Mouse (Mus musculus) hindbrain, embryonic 13.5 days (tissue): ENCODE results near the gene Smgc. TPM values are rescaled to one million over a fixed set of nuclear protein-coding genes. Genes with fewer than 3 reads are reported as not detected.
"Not testable (repeated sequence)": the region's sequence is repeated elsewhere in the genome, so short reads cannot be mapped to it uniquely, and the experiment has no call there.

Experiments used
- ATAC-seq: fragments of 200-750 bp; cut with Nextera tagmentation; 2 replicates; pipeline ENCODE4 v1.8.0; 2017; ENCODE audit warnings: moderate TSS enrichment; ENCODE audit not compliant: low FRiP score
- H3K27ac ChIP-seq: fragments of 300-500 bp; sonication (generic); 2 replicates; pipeline ENCODE4 v1.5.1; 2015; ENCODE audit warnings: inconsistent platforms, mild to moderate bottlenecking, moderate library complexity
- H3K27me3 ChIP-seq: fragments of 300-500 bp; sonication (generic); 2 replicates; pipeline ENCODE4 v1.6.1; 2015; ENCODE audit warnings: mild to moderate bottlenecking, inconsistent platforms
- H3K36me3 ChIP-seq: fragments of 300-500 bp; sonication (generic); 2 replicates; pipeline ENCODE4 v1.6.1; 2015; ENCODE audit warnings: mild to moderate bottlenecking, inconsistent platforms
- H3K4me1 ChIP-seq: fragments of 300-500 bp; sonication (generic); replicated peaks from 2 replicates; pipeline ENCODE4 v1.6.1; 2015; ENCODE audit warnings: inconsistent platforms
- H3K4me2 ChIP-seq: fragments of 300-500 bp; sonication (generic); 2 replicates; pipeline ENCODE4 v1.6.1; 2015; ENCODE audit warnings: inconsistent platforms, mild to moderate bottlenecking, moderate library complexity
- H3K4me3 ChIP-seq: fragments of 300-500 bp; sonication (generic); 2 replicates; pipeline ENCODE4 v1.5.1; 2015; ENCODE audit warnings: mild to moderate bottlenecking, inconsistent platforms
- H3K9ac ChIP-seq: fragments of 300-500 bp; sonication (generic); 2 replicates; pipeline ENCODE4 v1.6.1; 2015; ENCODE audit warnings: mild to moderate bottlenecking, inconsistent platforms
- H3K9me3 ChIP-seq: fragments of 300-500 bp; sonication (generic); 2 replicates; pipeline ENCODE4 v1.6.1; 2016; ENCODE audit warnings: inconsistent platforms
- WGBS: fragments of 180-500 bp; shearing (Covaris S2); methylation state at CpG from one replicate; pipeline ENCODE4 v1.1.7; 2015; 5-methylcytosine and 5-hydroxymethylcytosine counted together
- polyA plus RNA-seq: library from polyadenylated mRNA; unstranded; fragments of >200 nt; fragmentation: Nextera tagmentation; extraction: Ambion mirVana; gene quantifications from 2 replicates; pipeline ENCODE4 v1.2.1, GENCODE M21; 2015

The Smgc gene
- not detected in 2 replicates for polyA plus RNA-seq

GRCm38 (mm10) chr15:91837965-91838364 is at the start of gene Smgc:
Gene Smgc (plus strand): TSS chr15:91838265.
- ATAC-seq, result no peak
- H3K4me1 ChIP-seq, result no peaks in the 10 kb centered on the region
- no peak within 1 kb of the TSS for H3K9ac ChIP-seq
- H3K27ac ChIP-seq, result no peak within 1 kb of the TSS
- H3K9me3 ChIP-seq, result no peaks in the 10 kb centered on the region
- no peaks in the 10 kb centered on the region for H3K36me3 ChIP-seq
- 93% methylated on average over 7 of the region's 7 CpGs for WGBS
- no peak within 1 kb of the TSS for H3K4me3 ChIP-seq
- no peaks in the 10 kb centered on the region for H3K27me3 ChIP-seq
- H3K4me2 ChIP-seq, result no peak within 1 kb of the TSS

GRCm38 (mm10) chr15:91788338-91788737 is 49.7 kb upstream of the Smgc start:
- ATAC-seq, result no peak
- 96% methylated on average over 11 of the region's 11 CpGs for WGBS
- H3K36me3 ChIP-seq, result no peaks in the 10 kb centered on the region
- H3K27me3 ChIP-seq, result no peaks in the 10 kb centered on the region
- H3K9ac ChIP-seq, result no peak overlapping the region
- H3K27ac ChIP-seq, result no peak overlapping the region
- H3K4me1 ChIP-seq, result no peaks in the 10 kb centered on the region
- no peaks in the 10 kb centered on the region for H3K9me3 ChIP-seq
- no peak overlapping the region for H3K4me2 ChIP-seq
- no peak overlapping the region for H3K4me3 ChIP-seq

DNA sequence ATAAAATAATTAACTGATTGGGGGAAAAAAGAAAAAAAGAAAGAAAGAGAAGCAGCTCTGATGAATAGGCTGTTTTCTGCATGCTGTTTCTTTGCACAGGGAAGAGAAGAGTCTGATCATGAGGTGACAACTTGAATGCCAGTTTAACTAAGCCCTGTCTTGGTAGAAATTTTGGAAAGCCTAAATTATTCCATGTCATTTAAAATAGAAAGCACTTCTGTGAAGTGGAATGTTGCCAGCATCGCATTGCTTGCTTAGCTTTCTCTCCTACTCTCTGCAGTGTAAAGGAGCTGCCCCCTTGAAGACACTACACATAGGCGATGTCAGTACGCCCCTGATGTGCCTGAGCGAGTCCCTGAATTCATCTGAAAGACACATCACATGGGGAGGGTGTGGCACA is 31.6 kb upstream of the Smgc start:
- Histone ChIP-seq H3K27ac (no peak overlapping the region), H3K4me1 (no peaks in the 10 kb centered on the region), H3K9ac (no peak overlapping the region), H3K9me3 (no peaks in the 10 kb centered on the region), H3K36me3 (no peaks in the 10 kb centered on the region), H3K4me3 (no peak overlapping the region), H3K4me2 (no peak overlapping the region), H3K27me3 (no peaks in the 10 kb centered on the region)
- WGBS, result 82% methylated on average over 4 of the region's 4 CpGs
- no peak for ATAC-seq

DNA sequence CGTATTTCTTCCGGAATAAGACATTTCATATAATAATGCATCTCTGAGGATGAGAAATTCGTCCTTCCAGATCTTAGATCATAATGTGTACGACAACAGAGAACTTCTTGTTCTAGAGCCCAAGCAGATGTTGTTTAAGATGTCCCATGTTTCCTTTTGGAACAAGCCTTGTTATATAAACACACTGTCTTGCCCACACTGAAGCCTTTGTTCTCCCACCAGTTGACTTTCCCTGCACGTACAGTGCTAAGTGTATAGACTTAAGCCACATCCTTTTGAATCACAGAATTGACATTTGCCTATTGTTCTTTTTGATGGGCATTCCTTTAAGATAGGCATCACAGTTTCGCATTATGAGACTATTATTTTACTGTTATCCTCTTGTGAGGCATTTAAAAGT is 2.7 kb upstream of the Smgc start:
- H3K4me1 ChIP-seq, result no peaks in the 10 kb centered on the region
- 78% methylated on average over 6 of the region's 6 CpGs for WGBS

DNA sequence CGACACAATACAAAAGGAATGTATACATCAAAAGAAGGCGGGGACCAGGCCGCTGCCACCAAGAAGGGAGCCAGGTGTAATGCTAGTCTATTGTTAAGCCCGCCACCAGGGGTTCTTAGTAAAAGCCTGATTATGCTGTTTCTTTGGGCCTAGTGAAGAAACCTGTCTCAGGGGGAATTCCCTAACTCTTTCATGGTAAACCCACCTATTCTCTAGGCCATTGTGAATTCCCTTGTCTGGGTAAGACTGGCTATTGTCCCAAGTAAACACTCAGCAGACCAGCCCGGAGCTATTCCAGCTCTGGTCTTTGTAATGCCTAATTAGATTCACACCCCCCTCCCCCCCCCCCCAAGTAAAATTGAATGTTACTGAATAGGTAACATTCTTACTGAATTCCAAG is 26.1 kb downstream of the Smgc start:
- not testable (repeated sequence) for H3K9me3 ChIP-seq, H3K27me3 ChIP-seq, H3K4me3 ChIP-seq, H3K4me1 ChIP-seq, H3K27ac ChIP-seq, H3K9ac ChIP-seq, H3K36me3 ChIP-seq, ATAC-seq, H3K4me2 ChIP-seq
- 5% methylated on average over 5 of the region's 5 CpGs for WGBS

More for the DNA sequence above, 2.7 kb upstream of the Smgc start:
- H3K4me3 ChIP-seq, result no peak overlapping the region
- no peak overlapping the region for H3K9ac ChIP-seq
- no peaks in the 10 kb centered on the region for H3K27me3 ChIP-seq
- H3K4me2 ChIP-seq, result no peak overlapping the region
- ATAC-seq, result no peak
- no peaks in the 10 kb centered on the region for H3K9me3 ChIP-seq
- H3K27ac ChIP-seq, result no peak overlapping the region
- no peaks in the 10 kb centered on the region for H3K36me3 ChIP-seq

DNA sequence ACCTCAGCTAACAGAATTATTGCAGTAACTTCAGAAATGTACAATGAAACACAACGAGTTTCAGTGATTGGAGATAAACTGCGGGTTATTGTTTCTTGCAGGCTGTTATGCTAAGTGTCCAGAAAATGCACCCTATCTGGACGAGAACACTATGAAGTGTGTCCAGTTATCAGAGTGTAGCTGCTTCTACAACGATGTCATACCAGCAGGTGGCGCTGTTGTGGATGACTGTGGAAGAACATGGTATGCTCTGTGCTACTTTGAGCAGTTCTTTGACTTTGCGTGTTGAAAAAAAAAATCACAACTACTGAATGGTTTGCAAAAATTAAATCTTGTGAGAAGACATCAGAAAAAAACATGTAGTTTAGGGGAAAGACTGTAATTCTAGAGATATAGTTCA is 62.2 kb downstream of the Smgc start:
- no peaks in the 10 kb centered on the region for H3K36me3 ChIP-seq
- no peak overlapping the region for H3K4me2 ChIP-seq
- H3K4me3 ChIP-seq, result no peak overlapping the region
- no peaks in the 10 kb centered on the region for H3K27me3 ChIP-seq
- H3K9me3 ChIP-seq, result no peaks in the 10 kb centered on the region
- no peak overlapping the region for H3K9ac ChIP-seq
- WGBS, result 66% methylated on average over 6 of the region's 6 CpGs
- ATAC-seq, result no peak
- H3K4me1 ChIP-seq, result no peaks in the 10 kb centered on the region
- H3K27ac ChIP-seq, result no peak overlapping the region

DNA sequence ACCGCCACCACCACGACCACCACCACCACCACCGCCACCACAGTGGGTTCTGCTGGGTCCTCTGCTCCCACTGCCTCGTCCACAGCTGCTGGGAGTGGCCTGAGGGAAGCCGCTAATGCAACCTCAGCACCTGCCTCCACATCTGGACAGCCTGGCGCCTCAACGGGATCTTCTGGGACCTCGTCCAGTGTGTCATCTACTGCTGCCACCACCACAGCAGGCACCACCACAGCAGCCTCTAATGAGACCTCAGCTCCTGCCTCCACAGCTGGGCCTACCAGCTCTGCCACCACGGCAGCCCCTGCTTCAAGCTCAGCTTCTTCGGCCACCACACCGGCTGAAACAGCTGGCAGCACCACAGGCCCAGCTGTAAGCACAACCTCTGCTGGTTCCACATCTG is 69.0 kb downstream of the Smgc start:
- H3K9ac ChIP-seq, ATAC-seq, H3K4me2 ChIP-seq, H3K27me3 ChIP-seq, H3K4me3 ChIP-seq, H3K4me1 ChIP-seq, H3K36me3 ChIP-seq, H3K9me3 ChIP-seq, H3K27ac ChIP-seq: not testable (repeated sequence)
- WGBS, result 93% methylated on average over 3 of the region's 11 CpGs

Other genes with a start within 250 kb of the Smgc start
- 1.5 and 1.9 TPM in 2 replicates for gene Lrrk2, start 165.1 kb upstream of the Smgc start, polyA plus RNA-seq
- 28.0 and 28.6 TPM in 2 replicates for gene Cntn1, start 212.9 kb downstream of the Smgc start, polyA plus RNA-seq